Mouse (Mus musculus): ENCODE data around the gene Thsd4.

DNA sequence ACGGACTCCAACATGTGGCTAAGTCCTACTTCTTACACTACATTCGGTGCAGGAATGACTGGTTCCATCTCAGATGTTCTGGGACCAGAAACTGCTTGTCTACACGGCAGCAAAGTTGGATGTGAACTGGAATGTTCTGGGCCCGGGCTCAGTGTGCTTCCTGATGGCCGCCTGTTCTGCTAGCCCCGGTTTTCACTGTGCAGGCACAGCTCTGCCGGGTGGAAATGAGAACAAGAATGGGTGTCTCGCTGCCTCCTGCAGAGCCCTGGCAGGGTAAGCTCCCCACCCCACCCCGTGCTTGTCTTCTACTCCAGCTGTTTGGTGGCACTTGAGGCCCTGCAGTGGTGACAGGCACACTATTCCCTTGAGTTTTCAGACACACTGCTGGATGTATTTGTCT, 285.7 kb downstream of the Thsd4 start:
- TF ChIP-seq POLR2A (IDR thresholded peaks at IDR 0.05; ENCODE audit: extremely low read depth, insufficient read depth, low read length): no peak
- no peak for TF ChIP-seq CTCF (IDR thresholded peaks at IDR 0.05; ENCODE audit: extremely low read depth, insufficient read depth, low read length)

All from cortical plate, adult 2 months (tissue).